Comparison of ENCODE assay signal across 20 mouse cellular contexts in the genomic region with DNA sequence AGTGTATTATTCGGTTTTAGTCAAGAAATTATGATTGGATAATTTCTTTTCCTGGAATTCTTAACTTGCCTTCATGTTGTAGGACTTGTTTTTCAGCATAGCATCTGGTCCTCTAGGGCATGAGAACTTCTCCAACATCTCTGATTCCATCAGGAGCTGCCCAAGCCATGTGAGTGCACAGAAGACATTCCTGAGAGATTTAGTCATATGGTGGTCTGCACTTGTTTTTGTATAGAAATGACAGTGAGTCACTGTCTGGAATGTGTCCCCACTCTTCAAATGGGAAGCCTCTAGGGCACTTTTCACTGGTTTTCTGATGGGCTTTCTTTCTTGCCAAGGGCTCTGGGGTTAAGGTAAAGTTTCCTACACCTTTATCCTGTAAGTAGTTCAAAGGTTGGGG. TPM values are rescaled to one million over a fixed set of nuclear protein-coding genes. Genes with fewer than 3 reads are reported as not detected.
DNase-seq lines count a peak whose midpoint lies in the region; ATAC-seq lines count a peak whose summit lies in the region.
"Had no signal": no experiment of that assay in that cellular context is flagged by ENCODE, and none has a peak within 500 bp of the region (broad histone marks: within the 10 kb centered on the region; RNA-seq: fewer than 3 reads in every experiment).

No protein-coding gene starts in this region.

- no peak for ATAC-seq in kidney, embryonic 15.5 days (replicated peaks; ENCODE audit: low FRiP score)
- ATAC-seq: forebrain, embryonic 16.5 days; intestine, embryonic 16.5 days had no signal

- peak; percentile 59 for DNase-seq in 3134 (ENCODE audit: extremely low read depth, insufficient read length, low spot score)
- DNase-seq in 3T3-L1 (ENCODE audit: low read depth, low spot score): peak; percentile 77
- peak; percentile 7 for DNase-seq in R1 (ENCODE audit: low read depth, low spot score)
- DNase-seq in mesoderm, embryonic 11.5 days (ENCODE audit: low read depth, low spot score): peak; percentile 23
- no peak for DNase-seq in spleen, postnatal 14 days (ENCODE audit: low spot score in 2 of 2)
- DNase-seq in gastrocnemius, postnatal 4 days (ENCODE audit: low spot score in 2 of 2): no peak
- DNase-seq: adrenal gland, postnatal 14 days; cerebellum, adult 11-12 months; cerebellum, adult 9-10 months; cerebellum, postnatal 25 days; kidney, adult 2 months had no signal

- 67% methylated on average over 1 of the region's 1 CpGs for WGBS in kidney, embryonic 15.5 days

- no peaks in the 10 kb centered on the region for H3K36me3 ChIP-seq in kidney, embryonic 15.5 days
- H3K36me3 ChIP-seq: embryonic facial prominence, embryonic 15.5 days; forebrain, embryonic 12.5 days; heart, embryonic 12.5 days; hindbrain, embryonic 10.5 days; hindbrain, embryonic 15.5 days had no signal

- H3K4me1 ChIP-seq in kidney, embryonic 15.5 days: no peaks in the 10 kb centered on the region
- H3K4me1 ChIP-seq: embryonic facial prominence, embryonic 15.5 days; forebrain, embryonic 12.5 days; heart, embryonic 12.5 days; hindbrain, embryonic 15.5 days had no signal

- H3K4me2 ChIP-seq in kidney, embryonic 15.5 days: no peak overlapping the region
- H3K4me2 ChIP-seq: embryonic facial prominence, embryonic 15.5 days; forebrain, embryonic 12.5 days; heart, embryonic 12.5 days; hindbrain, embryonic 15.5 days had no signal

- no peaks in the 10 kb centered on the region for H3K27me3 ChIP-seq in kidney, embryonic 15.5 days
- H3K27me3 ChIP-seq: CH12.LX; embryonic facial prominence, embryonic 15.5 days; forebrain, embryonic 12.5 days; heart, embryonic 12.5 days; hindbrain, embryonic 15.5 days had no signal

- no peaks in the 10 kb centered on the region for H3K9me3 ChIP-seq in kidney, embryonic 15.5 days (replicated peaks)
- H3K9me3 ChIP-seq: embryonic facial prominence, embryonic 15.5 days; forebrain, embryonic 12.5 days; heart, embryonic 12.5 days; hindbrain, embryonic 10.5 days; hindbrain, embryonic 15.5 days had no signal

- no peak overlapping the region for H3K4me3 ChIP-seq in kidney, embryonic 15.5 days (replicated peaks)
- H3K4me3 ChIP-seq: embryonic facial prominence, embryonic 15.5 days; forebrain, embryonic 12.5 days; heart, embryonic 12.5 days; hindbrain, embryonic 10.5 days; hindbrain, embryonic 15.5 days had no signal

- H3K27ac ChIP-seq in kidney, embryonic 15.5 days: no peak overlapping the region
- H3K27ac ChIP-seq: embryonic facial prominence, embryonic 15.5 days; forebrain, embryonic 12.5 days; hindbrain, embryonic 10.5 days; hindbrain, embryonic 15.5 days had no signal

- H3K9ac ChIP-seq in kidney, embryonic 15.5 days: no peak overlapping the region
- H3K9ac ChIP-seq: embryonic facial prominence, embryonic 15.5 days; forebrain, embryonic 12.5 days; heart, embryonic 12.5 days; hindbrain, embryonic 15.5 days had no signal

RNA-seq across cellular contexts. Expression of a gene that starts 4.8 kb away (rescaled TPM):
- 5.3 and 5.6 TPM in 2 replicates for polyA plus RNA-seq in kidney, embryonic 15.5 days (2015; fragmentation: Nextera tagmentation; extraction: Ambion mirVana)
- total RNA-seq in gastrocnemius, postnatal 4 days (2021): 1 to 10 TPM; 4.2 to 5.2 TPM
- total RNA-seq: CH12.LX had no signal

Comparison
In these comparisons a context has a peak if more than half of its experiments do, and no peak if none do; other contexts are left out.
1. DNase-seq: peak in 3134 (single experiment), 3T3-L1 (single experiment), R1 (single experiment) and mesoderm, embryonic 11.5 days (single experiment); none in spleen, postnatal 14 days (0 of 2) and gastrocnemius, postnatal 4 days (0 of 2).